Mouse (Mus musculus) erythroblast, embryonic 14.5 days (primary cell): ENCODE data around the gene Cdca8.

Experiments used
- GATA1 ChIP-seq: IDR thresholded peaks from 2 replicates; pipeline ENCODE4 v1.6.1; 2012; ENCODE audit warnings: low read length, inconsistent platforms, mixed read lengths
- TAL1 ChIP-seq: IDR thresholded peaks from 3 replicates; pipeline ENCODE4 v1.6.1; 2012; ENCODE audit warnings: low read length, inconsistent platforms, mixed read lengths

DNA sequence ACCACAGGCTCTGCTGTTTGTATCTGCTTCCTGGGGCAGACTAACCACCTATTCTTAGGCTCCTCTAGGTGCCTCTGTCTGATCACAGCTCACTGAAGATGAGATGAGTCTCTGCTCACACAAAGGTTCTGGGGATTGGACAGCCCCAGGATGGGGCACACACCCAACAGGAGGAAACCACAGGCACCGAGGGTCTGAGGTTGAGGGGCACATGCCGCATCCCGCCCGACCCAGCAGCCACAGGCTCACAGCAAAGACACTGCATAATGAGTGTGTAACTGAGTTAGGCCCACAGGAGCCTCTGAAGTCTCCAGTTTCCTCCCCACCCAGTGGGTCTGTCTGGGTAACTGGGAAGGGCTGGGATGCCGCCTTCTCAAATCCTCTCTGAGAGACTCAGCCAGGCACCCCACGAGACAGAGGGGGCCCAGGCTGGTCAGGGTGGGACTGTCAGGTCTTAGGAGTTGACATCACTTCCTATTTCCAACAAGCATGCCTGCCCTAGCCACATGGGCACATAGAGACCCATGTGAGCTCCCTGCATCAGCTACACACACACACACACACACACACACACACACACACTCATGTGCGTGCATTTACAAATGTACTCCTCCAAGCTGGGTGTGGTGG, 30.2 kb upstream of the Cdca8 start:
- TF ChIP-seq TAL1: no peak
- TF ChIP-seq GATA1: no peak
